Mouse (Mus musculus): ENCODE results near the gene Folr1.

Gene Folr1

GRCm38 (mm10) chr7:101832372-101832771 lies 38.2 kb downstream of the Folr1 start:
- DNase-seq = no peak

GRCm38 (mm10) chr7:101831437-101831836 lies 39.2 kb downstream of the Folr1 start:
- no peak for DNase-seq

- DNase-seq = no peak
Observed at GRCm38 (mm10) chr7:101830373-101830772, 40.2 kb downstream of the Folr1 start.

- no peak for DNase-seq
Observed at GRCm38 (mm10) chr7:101823758-101824630, 46.6 kb downstream of the Folr1 start.

- DNase-seq = peak; percentile 36
Observed at GRCm38 (mm10) chr7:101822836-101823757, 47.5 kb downstream of the Folr1 start.

- DNase-seq = peak; percentile 69
Observed at GRCm38 (mm10) chr7:101821571-101822501, 48.8 kb downstream of the Folr1 start.

- peak; percentile 42 for DNase-seq
Observed at GRCm38 (mm10) chr7:101820295-101821030, 50.1 kb downstream of the Folr1 start.

DNA sequence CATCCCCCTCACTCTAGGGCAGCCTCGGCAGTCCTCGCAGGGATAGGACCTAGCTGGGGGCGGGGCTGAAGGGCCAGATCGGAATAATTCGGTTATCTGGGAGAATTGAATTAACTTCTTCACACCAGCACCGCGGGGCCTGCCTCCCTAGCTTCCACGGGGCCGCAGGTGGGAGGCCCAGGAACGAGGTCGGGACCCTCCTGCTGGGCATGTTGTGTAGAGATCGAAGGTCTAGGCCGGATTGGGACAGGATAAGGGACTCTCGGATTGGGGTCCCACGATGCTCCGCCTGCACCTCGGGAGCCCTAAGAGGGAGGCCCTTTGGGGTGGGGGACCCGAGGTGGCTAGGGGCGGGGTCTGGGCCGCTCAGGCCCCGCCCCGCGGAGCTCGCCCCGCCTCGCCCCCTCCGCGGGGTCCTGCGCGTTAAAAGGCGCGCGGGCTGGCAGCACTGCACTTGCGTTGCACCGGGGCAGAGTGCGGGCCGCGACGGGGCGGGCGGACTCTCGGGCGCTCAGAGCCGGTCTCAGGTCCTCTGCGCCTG lies 52.7 kb downstream of the Folr1 start, which contains the start of gene Phox2a:
TSS of gene Phox2a (plus strand) at position 453 of the 541 bp plus-strand sequence.
- peak; percentile 52 for DNase-seq

Measured in retina, postnatal 1 day (tissue).